Mouse (Mus musculus) spleen, adult 2 months (tissue): ENCODE measurements around the gene Trmt44.

Experiments
- CTCF ChIP-seq: fragments of 200-500 bp; IDR thresholded peaks from 2 replicates; pipeline ENCODE4 v1.5.1; 2011; ENCODE audit warnings: mild to moderate bottlenecking, inconsistent platforms; ENCODE audit not compliant: insufficient read depth, insufficient read length, insufficient replicate concordance; ENCODE audit errors: extremely low read depth
- POLR2A ChIP-seq: fragments of 200-500 bp; IDR thresholded peaks from 2 replicates; pipeline ENCODE4 v1.6.1; 2011; ENCODE audit warnings: low read depth, low read length, inconsistent platforms

DNA sequence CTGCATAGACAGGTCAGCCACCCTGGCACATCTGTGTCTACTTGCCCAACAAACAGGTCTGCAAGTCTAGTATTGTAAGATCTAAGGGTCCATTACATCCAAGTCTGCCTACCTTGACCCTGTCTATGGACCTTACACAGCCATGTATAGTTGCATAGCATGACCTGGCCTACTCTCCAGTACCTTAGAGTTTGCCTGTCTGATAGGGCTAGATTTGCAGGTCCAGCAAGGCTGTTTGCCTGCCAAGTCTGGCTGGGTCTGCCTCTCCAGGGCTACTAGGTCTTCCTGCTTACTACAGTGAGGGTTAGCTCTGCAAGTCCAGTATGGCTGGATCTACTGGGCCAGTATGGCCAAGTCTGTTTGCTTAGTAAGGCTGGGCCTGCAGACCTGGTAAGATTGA lies 49.0 kb upstream of the Trmt44 start:
- no peak for TF ChIP-seq POLR2A
- no peak for TF ChIP-seq CTCF
